18 mouse cellular contexts compared by ENCODE assay signal in genomic region chr3:120065714-120066113, GRCm38 (mm10).
DNase-seq lines count a peak whose midpoint lies in the region; TF ChIP-seq lines count a peak whose summit lies in the region.
"Had no signal": no experiment of that assay in that cellular context is flagged by ENCODE, and none has a peak within 500 bp of the region (broad histone marks: within the 10 kb centered on the region; RNA-seq: fewer than 3 reads in every experiment).

No protein-coding gene starts in this region.

- peak; percentile 24 for DNase-seq in gastrocnemius, adult 18-20 months (ENCODE audit: low spot score)
- DNase-seq in gastrocnemius, adult 2 months: no peak
- DNase-seq in lung, postnatal 36 days: peak; percentile 2
- DNase-seq in lung, postnatal 4 days: no peak
- DNase-seq in heart, postnatal 36 days: peak; percentile 5 to 10
- DNase-seq in yolk sac, embryonic 10.5 days (ENCODE audit: low spot score): peak; percentile 11
- no peak for DNase-seq in spleen, postnatal 4 days (ENCODE audit: low spot score in 2 of 2)
- DNase-seq: adrenal gland, adult 2 months; cerebellum, adult 11 months; cerebellum, postnatal 25 days; kidney, adult 8-10 months; kidney, postnatal 25 days; layer of hippocampus, adult 9-11 months; lung, adult 2 months; right cerebral cortex, postnatal 25 days had no signal

- no peak for TF ChIP-seq CTCF in gastrocnemius, adult 2 months (IDR thresholded peaks at IDR 0.05)

- intact Hi-C loops in gastrocnemius, adult 2 months (cut with DNase I): no loop called here
- intact Hi-C loops in heart, postnatal 36 days (cut with DNase I): no loop called here

- H3K4me3 ChIP-seq in gastrocnemius, adult 2 months: no peak overlapping the region
- H3K4me3 ChIP-seq: midbrain, embryonic 12.5 days; neural tube, embryonic 15.5 days had no signal

- no peak overlapping the region for H3K27ac ChIP-seq in gastrocnemius, adult 2 months
- H3K27ac ChIP-seq: macrophage; midbrain, embryonic 12.5 days; neural tube, embryonic 15.5 days had no signal

Comparison
In these comparisons a context has a peak if more than half of its experiments do, and no peak if none do; other contexts are left out.
1. DNase-seq: peak in gastrocnemius, adult 18-20 months (single experiment), lung, postnatal 36 days (single experiment), heart, postnatal 36 days (2 of 2) and yolk sac, embryonic 10.5 days (single experiment); none in gastrocnemius, adult 2 months (single experiment), lung, postnatal 4 days (0 of 2) and spleen, postnatal 4 days (0 of 2).